Mouse (Mus musculus) heart, adult 8-10 months (tissue): ENCODE data around the gene Ncoa6. TPM values are rescaled to one million over a fixed set of nuclear protein-coding genes. Genes with fewer than 3 reads are reported as not detected.

ENCODE experiments used
- DNase-seq: peaks from one replicate; pipeline ENCODE4 v3.0.0; 2022; ENCODE audit warnings: low spot score
- microRNA-seq: library from miRNA; unstranded; fragments of <30 nt; microRNA quantifications from one replicate; pipeline ENCODE4 v1.2.0, GENCODE M21; 2022
- total RNA-seq, 4 experiments: library from RNA; stranded (reverse); gene quantifications; 2 replicates each; pipeline ENCODE4 v1.2.4; 2022

Gene Ncoa6
- total RNA-seq, 4 experiments from 2014 or later: 19.3 to 25.9 (median 20.9) TPM

GRCm38 (mm10) chr2:155367635-155368284, 105.9 kb downstream of the Ncoa6 start:
- no peak for DNase-seq

- no peak for DNase-seq
These were observed 115.9 kb downstream of the Ncoa6 start for GRCm38 (mm10) chr2:155357686-155358399.

GRCm38 (mm10) chr2:155356971-155357591, 116.6 kb downstream of the Ncoa6 start, which contains the start of gene Pigu:
Gene Pigu, minus strand, starts transcription at chr2:155357430.
- peak; percentile 98 for DNase-seq

- DNase-seq: no peak
These were observed 119.3 kb downstream of the Ncoa6 start for GRCm38 (mm10) chr2:155354402-155354801.

- DNase-seq: no peak
These were observed 127.0 kb downstream of the Ncoa6 start for GRCm38 (mm10) chr2:155346670-155347069.

Small RNAs within 50 kb of the gene (microRNA-seq; reads per million reads assigned to microRNA genes)
- gene Mir695: not detected

Other genes with a start within 250 kb of the Ncoa6 start
- 100 to 1,000 TPM; 143 to 184 (median 165) TPM for gene Dynlrb1, start 237.4 kb downstream of the Ncoa6 start, total RNA-seq
- 100 to 1,000 TPM; 780 to 845 (median 813) TPM for gene Map1lc3a, start 197.6 kb downstream of the Ncoa6 start, total RNA-seq
- 10 to 100 TPM; 25.0 to 28.0 (median 26.5) TPM for gene Pigu, start 116.5 kb downstream of the Ncoa6 start, total RNA-seq
- 100 to 1,000 TPM; 452 to 522 (median 499) TPM for gene Trp53inp2, start 92.8 kb downstream of the Ncoa6 start, total RNA-seq
- gene Acss2, start 44.1 kb upstream of the Ncoa6 start, total RNA-seq: 10 to 100 TPM; 30.9 to 37.7 (median 35.5) TPM
- gene Ggt7, start 44.3 kb upstream of the Ncoa6 start, total RNA-seq: 1 to 10 TPM in 1 of 4 experiments, under 1 TPM in 3; 0.62 to 1.0 (median 0.85) TPM
- 10 to 100 TPM; 14.2 to 15.6 (median 14.6) TPM for gene Gss, start 118.9 kb upstream of the Ncoa6 start, total RNA-seq
- 10 to 100 TPM; 21.9 to 55.5 (median 33.1) TPM for gene Myh7b, start 137.3 kb upstream of the Ncoa6 start, total RNA-seq
- 10 to 100 TPM; 85.4 to 95.8 (median 88.4) TPM for gene Trpc4ap, start 218.5 kb upstream of the Ncoa6 start, total RNA-seq